Mouse (Mus musculus): ENCODE data around the gene Gsk3a.
"Not testable (repeated sequence)": the region's sequence is repeated elsewhere in the genome, so short reads cannot be mapped to it uniquely, and the experiment has no call there.

The Gsk3a gene

GRCm38 (mm10) chr7:25273259-25274241 lies 35.9 kb upstream of the Gsk3a start:
- peak; percentile 38 to 69 for DNase-seq (ENCODE audit: low spot score in 2 of 2)

- DNase-seq (ENCODE audit: low spot score in 2 of 2): peak; percentile 13 to 69
Measured at GRCm38 (mm10) chr7:25272445-25273258, 35.0 kb upstream of the Gsk3a start.

- DNase-seq (ENCODE audit: low spot score in 2 of 2): peak; percentile 21 to 66
Measured at GRCm38 (mm10) chr7:25271651-25272444, 34.2 kb upstream of the Gsk3a start.

GRCm38 (mm10) chr7:25270652-25271633 lies 33.3 kb upstream of the Gsk3a start:
- DNase-seq (ENCODE audit: low spot score in 2 of 2): peak; percentile 20 to 67

GRCm38 (mm10) chr7:25269545-25270271 lies 32.1 kb upstream of the Gsk3a start:
- DNase-seq (ENCODE audit: low spot score in 2 of 2): peak; percentile 20 to 64

GRCm38 (mm10) chr7:25269029-25269428 lies 31.4 kb upstream of the Gsk3a start:
- DNase-seq (ENCODE audit: low spot score in 2 of 2): peak; percentile 19 to 70

GRCm38 (mm10) chr7:25268588-25268987 lies 30.9 kb upstream of the Gsk3a start:
- no peak for DNase-seq (ENCODE audit: low spot score in 2 of 2)

- peak; percentile 98 for DNase-seq (ENCODE audit: low spot score in 2 of 2)
Measured at GRCm38 (mm10) chr7:25267751-25268463, 30.3 kb upstream of the Gsk3a start.

GRCm38 (mm10) chr7:25267301-25267750 lies 29.7 kb upstream of the Gsk3a start, which contains the start of gene Cic:
Gene Cic (plus strand): TSS chr7:25267704.
- peak; percentile 95 to 96 for DNase-seq (ENCODE audit: low spot score in 2 of 2)

GRCm38 (mm10) chr7:25266180-25266962 lies 28.7 kb upstream of the Gsk3a start:
- no peak for DNase-seq (ENCODE audit: low spot score in 2 of 2)

GRCm38 (mm10) chr7:25265743-25266142 lies 28.1 kb upstream of the Gsk3a start:
- DNase-seq (ENCODE audit: low spot score in 2 of 2): not testable (repeated sequence)

- no peak for DNase-seq (ENCODE audit: low spot score in 2 of 2)
Measured at GRCm38 (mm10) chr7:25263968-25264870, 26.6 kb upstream of the Gsk3a start.

- DNase-seq (ENCODE audit: low spot score in 2 of 2): no peak
Measured at GRCm38 (mm10) chr7:25261896-25262295, 24.2 kb upstream of the Gsk3a start.

- DNase-seq (ENCODE audit: low spot score in 2 of 2): no peak
Measured at GRCm38 (mm10) chr7:25251822-25252221, 14.2 kb upstream of the Gsk3a start.

- DNase-seq (ENCODE audit: low spot score in 2 of 2): peak; percentile 40 to 68
Measured at GRCm38 (mm10) chr7:25251071-25251791, 13.6 kb upstream of the Gsk3a start.
